Mouse (Mus musculus): ENCODE measurements around the gene Abcc4.

The Abcc4 gene

DNA sequence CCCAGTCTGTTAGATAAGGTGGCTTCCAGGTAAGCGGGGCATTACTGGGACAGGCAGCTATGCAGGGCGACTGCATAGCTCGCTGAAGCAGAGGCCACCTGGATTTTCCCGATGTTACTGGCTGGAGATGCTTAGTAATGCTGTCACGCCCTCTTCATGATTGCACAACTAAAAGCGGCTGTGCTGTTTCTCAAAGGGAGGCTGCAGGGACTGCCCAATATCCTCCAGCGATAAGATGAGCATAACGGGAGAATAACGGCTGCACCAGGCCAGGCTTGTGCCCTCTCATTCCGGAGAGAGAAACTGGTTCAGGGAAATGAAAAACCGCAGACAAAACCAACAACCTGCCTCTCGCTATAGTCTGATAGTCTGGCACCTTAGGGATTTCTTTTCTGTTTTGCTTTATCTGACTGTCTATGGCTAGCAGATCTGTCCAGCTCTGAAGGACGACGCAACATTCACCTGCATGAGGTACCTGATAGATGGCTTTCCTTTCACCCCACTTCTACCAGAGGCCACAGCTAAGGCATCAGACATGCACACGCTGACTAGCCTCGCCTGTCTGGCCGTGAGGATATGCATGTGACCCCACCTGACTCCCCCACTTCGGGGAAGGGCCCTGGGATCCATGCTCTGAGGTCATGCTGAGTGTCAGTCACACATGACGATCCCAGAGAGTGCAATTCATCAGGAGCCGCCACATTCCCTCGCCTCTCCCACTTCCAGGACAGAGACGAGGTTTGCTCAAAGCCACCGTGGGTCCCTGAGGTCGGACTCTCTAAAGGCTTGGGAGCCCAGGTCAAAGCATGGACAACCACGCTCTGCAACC lies 67.4 kb downstream of the Abcc4 start:
- DNase-seq (ENCODE audit: low read depth, low spot score), result no peak

DNA sequence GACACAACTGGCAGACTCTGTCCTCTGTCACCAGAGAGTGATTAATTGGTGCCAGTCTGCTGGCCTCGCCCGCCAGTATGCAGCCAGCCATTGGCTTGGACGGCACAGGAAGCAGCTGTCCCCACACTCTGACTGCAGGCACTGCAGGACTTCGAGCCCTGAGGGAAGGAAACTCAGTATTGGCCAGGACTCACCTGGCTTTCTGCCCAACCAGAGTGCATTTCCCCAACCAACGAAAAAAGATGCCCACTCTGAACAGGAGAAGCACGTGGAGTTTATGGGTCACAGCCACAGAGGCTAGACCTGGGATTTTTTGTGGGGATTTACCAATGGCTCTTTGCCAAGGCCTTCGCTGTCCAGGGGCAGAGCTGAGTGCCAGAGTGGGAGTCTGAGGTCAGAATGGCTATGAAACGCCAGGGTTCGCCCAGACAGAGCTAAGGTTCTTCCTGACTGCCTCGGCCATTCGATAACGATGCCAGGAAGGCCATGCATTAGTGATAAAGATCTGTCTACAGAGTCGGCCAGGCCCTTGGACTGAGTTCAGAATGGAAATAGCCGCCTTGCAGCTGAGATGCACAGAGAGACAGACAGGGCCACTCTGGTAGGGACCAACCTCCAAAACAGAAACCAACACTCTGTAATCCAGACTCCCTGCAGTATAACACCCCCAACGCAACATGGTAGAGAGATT lies 70.4 kb downstream of the Abcc4 start:
- DNase-seq (ENCODE audit: low read depth, low spot score), result no peak

DNA sequence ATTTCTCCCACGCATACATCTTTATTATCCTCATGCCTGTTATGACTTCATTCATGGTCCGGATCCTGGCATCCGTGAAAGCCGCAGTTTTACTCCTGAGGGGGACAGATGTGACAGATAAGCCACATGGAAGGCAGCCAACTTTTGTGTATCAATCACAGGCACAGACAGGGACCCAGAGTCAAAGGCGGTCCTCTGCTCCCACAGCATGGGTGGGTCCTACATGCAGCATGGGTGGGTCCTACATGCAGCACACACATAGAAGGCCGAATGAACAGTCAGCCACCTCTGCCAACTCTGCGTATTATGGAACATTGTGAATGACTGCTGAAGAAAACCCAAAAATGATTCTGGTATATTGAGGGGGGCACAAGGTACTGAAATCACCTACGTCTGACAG lies 76.4 kb downstream of the Abcc4 start:
- no peak for DNase-seq (ENCODE audit: low read depth, low spot score)

DNA sequence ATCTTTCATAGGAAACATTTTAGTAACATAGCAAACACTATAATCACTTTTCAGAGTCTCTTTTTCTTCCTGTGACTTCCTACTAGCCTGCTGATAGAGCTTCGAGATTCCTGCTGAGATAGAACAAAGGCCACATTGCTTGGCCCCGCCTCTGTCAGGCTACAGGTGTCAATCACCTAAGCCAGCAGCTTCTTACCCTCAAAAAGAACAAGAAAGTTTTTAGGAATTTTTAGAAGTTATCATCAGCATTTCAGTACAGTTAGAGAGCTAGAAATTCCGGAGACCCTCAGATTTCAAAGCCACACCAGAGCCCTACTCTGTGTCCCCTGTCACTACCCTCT lies 84.6 kb downstream of the Abcc4 start:
- no peak for DNase-seq (ENCODE audit: low read depth, low spot score)

DNA sequence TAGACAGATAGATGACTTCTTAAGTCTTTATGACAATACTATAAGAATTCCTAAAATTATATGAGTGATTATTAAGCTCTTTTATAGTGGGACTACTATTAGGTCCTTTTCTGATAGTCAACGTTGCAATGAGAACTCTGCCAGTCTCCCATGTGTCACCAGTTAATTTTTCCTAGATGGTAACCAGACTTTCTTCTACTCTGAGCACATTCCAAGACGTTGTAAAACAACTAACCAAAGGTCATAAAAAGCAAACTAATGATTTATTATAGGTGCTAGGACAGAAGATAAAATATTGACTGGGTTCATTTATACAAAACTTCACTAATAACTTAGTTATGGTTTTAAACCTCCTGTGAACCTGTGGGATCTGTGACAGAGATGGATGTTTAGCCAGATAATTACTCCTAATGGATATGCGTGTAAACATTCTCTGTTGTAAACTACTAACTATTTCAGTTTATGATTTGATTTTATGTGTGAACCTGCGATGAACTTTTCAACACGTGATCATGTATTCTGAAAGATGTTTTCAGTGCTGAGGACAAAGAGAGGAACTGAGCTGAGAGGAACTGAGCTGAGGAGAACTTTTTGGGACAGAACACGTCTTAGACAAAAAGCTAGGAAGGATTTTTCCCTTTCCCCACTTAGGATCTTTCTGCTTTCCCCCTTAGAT lies 85.1 kb downstream of the Abcc4 start:
- DNase-seq (ENCODE audit: low read depth, low spot score), result no peak

DNA sequence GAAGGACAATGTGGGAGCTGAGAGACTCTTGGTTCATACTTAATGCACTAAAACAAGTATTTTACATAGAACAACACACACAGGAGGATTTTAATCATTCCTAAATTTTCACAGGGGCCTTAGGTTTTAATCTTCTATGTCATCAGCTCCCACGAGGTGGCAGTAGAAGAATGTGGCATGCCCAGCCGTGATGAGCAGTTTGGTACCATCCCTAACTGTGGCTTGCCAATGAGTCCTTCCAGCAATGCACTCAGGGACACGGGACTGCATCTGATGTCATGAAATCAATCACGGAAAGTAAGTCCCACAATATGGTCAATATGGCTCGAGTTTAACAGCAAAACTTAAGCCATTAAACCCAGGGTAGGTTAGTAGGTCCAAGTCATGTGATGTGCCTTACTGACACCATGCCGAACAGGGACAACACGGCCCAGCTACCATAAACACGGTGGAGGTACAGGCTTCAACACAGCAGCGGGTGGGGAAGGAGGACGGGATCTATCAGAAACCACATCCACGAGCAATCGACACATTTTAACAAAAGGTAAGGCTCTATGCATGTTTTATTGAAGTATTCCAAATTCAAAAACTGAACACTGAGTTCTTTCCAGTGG lies 89.2 kb downstream of the Abcc4 start:
- DNase-seq (ENCODE audit: low read depth, low spot score), result no peak

DNA sequence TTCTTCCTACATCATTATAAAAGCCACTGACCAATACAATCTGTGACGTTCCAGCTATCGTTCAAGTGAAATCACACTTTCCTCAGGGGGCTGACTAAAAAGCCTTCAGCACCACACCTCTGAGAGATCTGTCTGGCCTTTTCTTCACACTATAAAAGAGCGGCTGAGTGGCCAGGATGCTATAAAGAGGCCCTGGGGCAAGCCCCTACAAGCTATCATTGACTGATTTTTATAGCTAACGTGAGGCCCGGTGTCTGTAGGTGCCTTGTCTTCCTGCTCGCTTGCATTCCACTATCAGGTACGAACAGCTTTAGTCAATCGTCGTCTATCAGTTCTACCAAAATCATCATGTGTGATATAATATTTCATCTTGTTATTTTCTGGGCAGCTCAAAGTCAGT lies 92.3 kb downstream of the Abcc4 start:
- no peak for DNase-seq (ENCODE audit: low read depth, low spot score)

DNA sequence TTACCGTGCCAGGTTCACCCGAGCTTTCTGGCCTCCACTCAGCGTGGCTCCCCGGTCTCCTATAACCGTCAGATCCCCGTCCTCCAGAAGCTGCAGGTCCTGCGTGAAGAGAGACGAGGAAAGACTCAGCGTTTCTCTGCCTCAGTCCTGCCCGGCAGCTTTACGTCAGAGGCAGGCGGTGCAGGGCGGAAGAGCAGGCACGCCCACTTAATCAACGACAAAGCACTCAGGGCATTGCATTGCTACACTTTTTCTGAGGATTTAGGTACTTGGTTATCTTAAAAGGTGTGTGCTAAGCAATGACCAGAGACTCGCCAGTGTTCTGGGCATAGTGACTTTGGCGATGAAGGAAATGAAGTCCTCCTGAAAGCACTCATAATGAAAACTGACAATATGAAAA lies 94.3 kb downstream of the Abcc4 start:
- DNase-seq (ENCODE audit: low read depth, low spot score), result no peak

DNA sequence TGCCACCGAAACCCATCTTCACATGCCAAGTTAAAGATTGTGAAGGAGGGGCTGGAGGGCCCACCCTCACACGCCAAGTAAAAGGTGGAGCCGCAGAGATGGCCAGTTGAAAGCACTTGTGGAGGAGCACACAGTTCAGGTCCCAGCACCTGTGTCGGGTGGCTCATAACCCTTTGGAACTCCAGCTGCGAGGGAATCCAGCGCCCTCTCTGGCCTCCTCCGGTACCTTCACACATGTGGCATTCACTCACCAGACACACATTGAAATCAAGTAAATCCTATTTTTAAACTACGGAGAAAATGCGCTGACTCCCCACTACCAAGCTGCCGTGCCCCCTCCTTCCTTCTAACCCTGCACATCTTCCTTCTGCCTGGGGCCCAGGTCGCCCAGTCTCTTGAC lies 95.2 kb downstream of the Abcc4 start:
- no peak for DNase-seq (ENCODE audit: low read depth, low spot score)

DNA sequence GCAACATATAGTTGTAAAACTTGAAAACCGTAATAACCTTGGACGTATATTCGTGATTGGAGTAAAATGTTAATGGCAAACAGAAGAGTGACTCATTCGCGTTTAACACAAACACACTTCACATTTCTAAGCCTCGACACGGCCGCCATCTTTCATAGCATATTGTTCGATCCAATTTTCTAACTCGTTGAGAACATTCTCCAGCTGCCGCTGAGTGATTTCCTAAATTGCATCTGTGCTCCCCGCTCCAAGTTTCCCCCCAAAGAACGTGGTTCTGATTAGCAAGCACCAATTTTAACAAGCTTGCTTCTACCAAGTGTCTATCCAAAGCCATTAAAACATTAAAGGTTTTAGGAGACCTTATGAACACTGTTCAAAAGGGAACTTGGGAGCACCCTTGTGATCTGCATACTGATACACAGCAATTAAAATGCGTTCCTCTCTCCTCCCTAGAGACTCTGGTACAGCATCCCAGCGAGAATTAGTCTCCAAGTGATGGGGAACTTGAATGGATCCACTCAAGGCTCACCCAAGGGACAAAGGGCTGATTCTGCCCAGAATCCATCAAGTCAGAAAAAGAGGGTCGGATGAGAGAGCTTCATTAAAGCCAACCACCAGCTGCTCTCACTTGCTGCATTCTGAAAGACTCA lies 97.1 kb downstream of the Abcc4 start:
- DNase-seq (ENCODE audit: low read depth, low spot score), result no peak

DNA sequence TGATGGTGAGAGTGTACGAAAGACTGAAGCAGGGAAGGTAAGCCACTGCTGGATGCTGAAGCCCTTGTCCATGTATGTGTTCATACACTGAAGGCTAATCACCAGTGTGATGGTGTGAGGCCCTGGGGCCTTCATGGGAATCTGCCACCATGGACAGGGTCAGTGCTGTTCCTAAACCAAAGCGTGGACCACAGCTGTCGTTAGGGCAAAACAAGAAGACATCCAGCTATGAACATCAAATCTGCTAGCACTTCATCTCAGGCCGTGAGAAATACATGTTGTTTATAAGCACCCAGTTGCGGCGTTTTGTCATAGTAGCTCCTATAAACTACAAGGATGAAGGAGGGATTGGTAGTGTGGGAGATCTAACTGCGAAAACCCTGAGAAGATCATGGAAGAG lies 97.7 kb downstream of the Abcc4 start:
- DNase-seq (ENCODE audit: low read depth, low spot score), result no peak

DNA sequence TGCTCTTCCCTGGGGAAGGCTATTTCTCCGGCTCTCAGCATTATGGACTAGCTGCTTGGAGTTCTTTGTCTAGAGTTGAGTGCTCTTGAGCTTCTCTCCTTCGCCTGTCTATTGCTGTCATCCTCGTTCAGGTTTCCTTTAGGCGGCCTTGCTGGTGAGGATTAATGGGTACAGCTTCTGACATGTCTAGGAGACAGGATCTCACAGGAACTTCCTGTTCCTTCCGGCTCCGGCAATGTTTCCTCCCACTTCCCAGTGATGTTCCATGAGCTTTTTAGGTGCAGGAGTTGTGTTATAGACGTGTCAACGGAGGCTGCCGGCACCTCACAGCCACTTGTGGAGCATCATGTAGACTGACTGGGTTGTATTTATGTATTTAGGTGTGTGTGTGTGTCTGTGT lies 99.5 kb downstream of the Abcc4 start:
- DNase-seq (ENCODE audit: low read depth, low spot score), result no peak

DNA sequence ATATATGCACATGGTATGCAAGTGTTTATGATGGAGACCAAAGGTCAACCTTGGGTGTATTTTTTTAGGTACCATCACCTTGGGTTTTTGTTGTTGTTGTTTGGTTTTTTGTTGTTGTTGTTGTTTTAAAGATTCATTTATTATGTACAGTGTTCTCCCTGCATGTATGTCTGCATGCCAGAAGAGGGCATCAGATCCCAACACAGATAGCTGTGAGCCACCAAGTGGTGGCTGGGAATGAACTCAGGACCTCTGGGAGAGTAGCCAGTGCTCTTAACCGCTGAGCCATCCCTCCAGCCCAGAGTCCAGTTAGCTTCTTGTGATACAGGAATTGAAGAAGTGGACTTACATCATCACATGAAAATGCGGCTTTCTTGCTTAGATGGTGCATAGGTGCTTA lies 101.1 kb downstream of the Abcc4 start:
- DNase-seq (ENCODE audit: low read depth, low spot score), result no peak

DNA sequence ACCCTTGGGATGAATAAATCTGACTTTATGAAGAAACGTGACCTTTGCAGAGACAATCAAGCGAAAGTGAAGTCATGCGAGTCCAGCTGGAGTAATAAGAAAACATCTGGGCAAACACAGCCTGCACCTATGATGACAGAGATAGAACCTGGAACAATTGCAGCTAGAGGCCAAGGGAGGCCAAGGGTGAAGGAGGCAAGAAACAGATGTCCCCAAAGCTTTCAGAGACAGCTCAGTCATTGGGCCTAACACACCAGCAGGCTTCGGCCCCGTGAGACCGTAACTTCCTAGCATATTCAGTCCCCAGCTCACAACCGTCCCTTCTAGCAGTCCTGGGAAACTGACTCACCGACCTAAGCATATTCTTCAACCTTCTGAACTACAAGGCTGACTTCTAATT lies 104.0 kb downstream of the Abcc4 start:
- no peak for DNase-seq (ENCODE audit: low read depth, low spot score)

DNA sequence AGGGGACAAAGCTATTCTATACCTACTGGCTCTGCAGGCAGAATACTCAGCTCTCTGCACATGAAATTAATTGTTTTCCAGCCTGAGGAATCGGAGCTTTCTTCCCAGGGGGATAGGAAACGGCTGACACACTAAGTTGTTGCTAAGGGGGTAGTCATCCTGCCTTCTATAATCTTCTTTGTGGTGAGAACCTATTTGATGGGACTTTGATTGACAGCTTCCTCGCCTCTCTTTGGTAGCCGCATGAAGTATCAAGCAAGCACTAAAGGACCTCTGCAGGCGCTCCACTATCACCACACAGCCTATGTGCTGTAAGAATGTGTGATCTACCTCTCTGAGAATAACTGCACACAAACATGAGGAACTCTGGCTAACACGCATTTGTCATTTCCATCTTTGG lies 105.3 kb downstream of the Abcc4 start:
- DNase-seq (ENCODE audit: low read depth, low spot score), result no peak

DNA sequence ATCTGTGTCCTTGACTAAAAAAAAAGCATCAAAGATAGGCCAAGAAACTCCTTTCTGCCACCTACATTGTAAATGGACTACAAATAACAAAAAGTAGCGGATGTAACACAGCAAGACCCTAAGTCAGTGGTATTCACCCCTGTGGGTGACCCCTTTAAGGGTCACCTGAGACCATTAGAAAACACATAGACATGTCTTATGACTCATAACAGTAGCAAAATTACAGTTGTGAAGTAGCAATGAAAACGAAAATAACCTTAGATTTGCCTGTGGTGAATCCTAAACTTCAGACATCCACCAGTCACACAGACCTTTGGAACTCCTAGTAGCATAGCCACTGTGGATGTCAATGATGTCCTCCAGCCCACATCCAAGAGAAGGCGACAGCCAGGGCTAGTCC lies 107.3 kb downstream of the Abcc4 start:
- DNase-seq (ENCODE audit: low read depth, low spot score), result no peak

DNA sequence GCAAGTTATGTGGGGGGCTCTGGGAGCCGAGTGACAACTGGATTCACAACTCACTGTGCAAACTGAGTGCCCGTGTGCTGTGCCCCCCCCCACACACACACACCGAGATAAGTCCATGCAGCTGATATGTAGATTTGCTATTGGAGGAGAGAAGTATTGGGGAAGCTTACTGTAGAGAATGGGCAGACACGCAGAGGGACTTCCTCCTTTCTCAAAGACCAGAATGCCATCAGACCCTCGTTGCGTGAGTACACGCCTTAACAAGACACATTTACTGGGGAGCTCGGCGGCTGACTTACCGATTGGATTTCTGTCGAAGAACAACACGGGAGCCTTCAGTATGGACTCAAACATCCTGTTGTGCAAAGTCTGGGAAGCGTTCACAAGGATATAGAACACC lies 111.6 kb downstream of the Abcc4 start:
- DNase-seq (ENCODE audit: low read depth, low spot score), result no peak

DNA sequence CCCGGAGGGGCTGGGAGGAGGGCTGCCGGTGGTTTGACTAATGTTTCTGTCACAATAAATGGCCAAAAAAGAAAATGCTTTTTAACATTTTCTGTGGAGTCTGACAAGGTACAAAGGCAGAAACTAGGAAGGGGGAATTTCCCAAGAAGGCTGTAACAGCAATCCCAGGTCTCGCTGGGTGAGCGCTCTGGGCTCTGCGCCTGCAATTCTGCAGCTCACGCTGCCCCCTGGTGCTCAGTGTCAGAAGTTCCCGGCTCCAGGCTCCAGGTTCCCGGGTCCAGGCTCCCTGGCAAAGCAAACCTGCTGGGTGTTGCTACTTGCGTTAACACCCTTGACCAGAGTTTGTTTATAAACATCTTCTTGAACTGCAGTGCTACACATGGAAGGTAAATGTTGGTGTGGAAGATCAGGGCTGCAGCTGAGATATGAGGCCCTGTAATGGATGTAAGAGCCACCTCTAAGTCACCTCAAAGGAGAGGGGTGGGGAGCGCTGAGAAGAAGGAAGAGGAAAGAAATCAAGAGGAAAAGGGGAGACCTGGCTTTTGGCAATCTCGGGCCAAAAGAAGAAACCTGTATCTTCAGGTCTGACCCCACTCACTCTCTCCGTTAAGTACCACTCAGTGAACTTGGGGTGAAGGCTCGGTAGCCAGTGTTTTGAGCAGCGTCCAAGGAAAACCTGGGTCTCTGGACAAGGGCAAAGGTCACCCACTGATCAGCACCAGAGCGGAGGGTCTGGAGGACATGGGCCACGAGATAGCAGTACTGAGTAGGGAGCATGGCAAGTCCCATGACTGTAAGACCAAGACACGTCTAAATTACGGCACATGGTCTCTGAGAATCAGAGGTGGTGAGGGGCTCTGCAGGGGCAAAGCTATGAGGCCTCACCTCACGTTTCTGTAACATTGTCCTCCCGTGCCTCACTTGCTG lies 114.3 kb downstream of the Abcc4 start:
- no peak for DNase-seq (ENCODE audit: low read depth, low spot score)

DNA sequence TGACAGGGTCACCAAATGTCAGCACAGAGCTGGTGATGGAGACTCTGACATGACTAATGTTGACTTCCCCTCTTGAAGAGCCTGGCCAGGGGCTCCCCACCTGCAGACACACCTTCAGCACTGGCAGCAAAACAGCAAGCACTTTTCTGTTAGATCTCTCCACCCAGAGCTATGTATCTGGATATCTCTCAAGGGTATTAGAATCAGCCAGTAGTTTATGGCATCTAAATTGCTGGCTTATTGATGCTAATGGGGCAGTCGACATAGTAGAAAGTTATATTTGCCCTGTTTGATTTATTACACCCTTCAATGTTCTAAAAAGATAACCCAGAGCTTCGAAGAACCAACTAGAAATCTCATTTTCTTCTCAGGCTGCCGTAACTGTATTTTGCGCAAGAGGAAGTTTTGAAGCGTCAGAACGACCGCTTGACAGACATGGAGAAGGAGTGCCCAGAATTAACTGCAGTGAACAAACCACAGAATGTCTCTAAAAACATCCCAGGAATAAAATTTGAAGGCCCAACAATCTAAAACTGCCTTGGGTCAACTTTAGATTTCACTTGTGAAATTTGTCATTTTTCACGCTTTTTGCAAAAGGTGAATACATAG lies 123.6 kb downstream of the Abcc4 start:
- DNase-seq (ENCODE audit: low read depth, low spot score), result no peak

DNA sequence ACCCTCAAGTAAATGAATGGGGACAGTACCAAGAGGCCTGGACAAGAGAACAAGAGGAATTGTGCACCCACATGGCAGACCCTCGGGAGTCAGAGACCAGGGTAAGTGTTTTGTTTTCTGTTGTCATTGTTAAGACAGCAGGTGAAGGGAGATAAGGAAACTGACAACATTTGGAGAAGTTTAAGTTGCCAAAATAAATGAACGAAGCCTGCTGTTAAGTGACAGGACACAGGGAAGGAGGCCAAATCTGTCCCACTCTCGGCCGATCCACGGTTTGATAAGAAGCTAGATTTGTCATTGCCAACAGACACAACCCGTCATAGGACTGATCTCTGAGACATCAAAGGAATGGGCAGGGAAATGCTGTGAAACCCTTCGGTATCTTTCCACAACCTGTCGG lies 124.3 kb downstream of the Abcc4 start:
- DNase-seq (ENCODE audit: low read depth, low spot score), result no peak

Data from c-Kit-negative CD71-positive TER-119-positive erythroid progenitor cells, embryonic 14.5 days (primary cell).